ENCODE assay signal across 14 mouse cellular contexts in genomic region chrX:103371221-103371620, GRCm38 (mm10). TPM values are rescaled to one million over a fixed set of nuclear protein-coding genes. Genes with fewer than 3 reads are reported as not detected.
DNase-seq lines count a peak whose midpoint lies in the region; ATAC-seq and TF ChIP-seq lines count a peak whose summit lies in the region.
"Had no signal": no experiment of that assay in that cellular context is flagged by ENCODE, and none has a peak within 500 bp of the region (broad histone marks: within the 10 kb centered on the region; RNA-seq: fewer than 3 reads in every experiment).

No protein-coding gene starts in this region.

- H3K36me3 ChIP-seq in kidney, embryonic 15.5 days = no peaks in the 10 kb centered on the region
- H3K36me3 ChIP-seq in lung, postnatal 0 days (ENCODE audit: insufficient read depth, low read length) = no peaks in the 10 kb centered on the region
- H3K36me3 ChIP-seq in forebrain, embryonic 12.5 days (replicated peaks) = no peaks in the 10 kb centered on the region
- H3K36me3 ChIP-seq: heart, embryonic 15.5 days; limb, embryonic 13.5 days; midbrain, embryonic 12.5 days had no signal

- H3K9ac ChIP-seq in kidney, embryonic 15.5 days = no peak overlapping the region
- H3K9ac ChIP-seq in lung, postnatal 0 days (replicated peaks; ENCODE audit: low read depth) = no peak overlapping the region
- H3K9ac ChIP-seq in forebrain, embryonic 12.5 days = no peak overlapping the region
- H3K9ac ChIP-seq: heart, embryonic 15.5 days; limb, embryonic 13.5 days; midbrain, embryonic 12.5 days had no signal

- no peak overlapping the region for H3K27ac ChIP-seq in kidney, embryonic 15.5 days
- no peak overlapping the region for H3K27ac ChIP-seq in lung, postnatal 0 days (ENCODE audit: low read length)
- no peak overlapping the region for H3K27ac ChIP-seq in forebrain, embryonic 12.5 days
- H3K27ac ChIP-seq: gastrocnemius, adult 2 months; heart, embryonic 15.5 days; limb, embryonic 13.5 days; midbrain, embryonic 12.5 days had no signal

- TF ChIP-seq EP300 in lung, postnatal 0 days (IDR thresholded peaks at IDR 0.05) = no peak

- H3K4me1 ChIP-seq in kidney, embryonic 15.5 days = no peaks in the 10 kb centered on the region
- H3K4me1 ChIP-seq in lung, postnatal 0 days (ENCODE audit: insufficient read depth, low read depth, low read length) = no peaks in the 10 kb centered on the region
- no peaks in the 10 kb centered on the region for H3K4me1 ChIP-seq in forebrain, embryonic 12.5 days
- H3K4me1 ChIP-seq: heart, embryonic 15.5 days; limb, embryonic 13.5 days; midbrain, embryonic 12.5 days had no signal

- peak; percentile 10 to 16 for DNase-seq in kidney, adult 8-10 months
- DNase-seq in CD4-positive, CD25-positive, alpha-beta regulatory T cell, adult 2 months (ENCODE audit: low read depth, low spot score) = peak; percentile 43
- peak; percentile 46 for DNase-seq in ZHBTc4 (ENCODE audit: low read depth, low spot score)
- no peak for DNase-seq in lung, postnatal 0 days (ENCODE audit: low spot score)
- DNase-seq in layer of hippocampus, adult 8-10 months (ENCODE audit: low spot score in 2 of 2) = no peak
- no peak for DNase-seq in left cerebral cortex, postnatal 25 days (ENCODE audit: low spot score in 2 of 2)
- DNase-seq: gastrocnemius, adult 2 months had no signal

- intact Hi-C loops in left cerebral cortex, postnatal 25 days (cut with DNase I) = loop anchor here (5.0 kb wide), 1 partner anchor 99 kb away; no protein-coding TSS in a partner anchor

- 67% methylated on average over 2 of the region's 2 CpGs for WGBS in kidney, embryonic 15.5 days
- WGBS in lung, postnatal 0 days = 56% methylated on average over 2 of the region's 2 CpGs
- WGBS in forebrain, embryonic 12.5 days = 82% methylated on average over 2 of the region's 2 CpGs

- peak; percentile 49 for TF ChIP-seq CTCF in lung, postnatal 0 days (IDR thresholded peaks at IDR 0.05)

- no peak for ATAC-seq in kidney, embryonic 15.5 days (replicated peaks; ENCODE audit: low FRiP score)
- ATAC-seq in lung, postnatal 0 days = no peak
- ATAC-seq in forebrain, embryonic 12.5 days (ENCODE audit: low FRiP score) = no peak

- peaks cover 30% of the 10 kb centered on the region; the same call in 1 of the 2 replicates for H3K27me3 ChIP-seq in kidney, embryonic 15.5 days
- no peaks in the 10 kb centered on the region; the same call in 1 of the 2 replicates for H3K27me3 ChIP-seq in lung, postnatal 0 days (replicated peaks; ENCODE audit: insufficient read depth, low read length)
- peaks cover 25% of the 10 kb centered on the region for H3K27me3 ChIP-seq in forebrain, embryonic 12.5 days

- no peak overlapping the region for H3K4me2 ChIP-seq in kidney, embryonic 15.5 days
- no peak overlapping the region for H3K4me2 ChIP-seq in lung, postnatal 0 days (replicated peaks; ENCODE audit: low read depth, low read length)
- H3K4me2 ChIP-seq in forebrain, embryonic 12.5 days = no peak overlapping the region
- H3K4me2 ChIP-seq: heart, embryonic 15.5 days; limb, embryonic 13.5 days; midbrain, embryonic 12.5 days had no signal

- no peaks in the 10 kb centered on the region for H3K9me3 ChIP-seq in kidney, embryonic 15.5 days (replicated peaks)
- no peaks in the 10 kb centered on the region for H3K9me3 ChIP-seq in lung, postnatal 0 days (ENCODE audit: low read length)
- no peaks in the 10 kb centered on the region for H3K9me3 ChIP-seq in forebrain, embryonic 12.5 days
- H3K9me3 ChIP-seq: heart, embryonic 15.5 days; limb, embryonic 13.5 days; midbrain, embryonic 12.5 days had no signal

- no peak overlapping the region for H3K4me3 ChIP-seq in kidney, embryonic 15.5 days (replicated peaks)
- no peak overlapping the region for H3K4me3 ChIP-seq in lung, postnatal 0 days (ENCODE audit: low read depth, low read length)
- H3K4me3 ChIP-seq in forebrain, embryonic 12.5 days (replicated peaks) = no peak overlapping the region
- H3K4me3 ChIP-seq: gastrocnemius, adult 2 months; heart, embryonic 15.5 days; limb, embryonic 13.5 days; midbrain, embryonic 12.5 days had no signal

RNA-seq across cellular contexts. Expression of gene Chic1, which starts 14.9 kb away (rescaled TPM):
- polyA plus RNA-seq in kidney, embryonic 15.5 days (2015; fragmentation: Nextera tagmentation; extraction: Ambion mirVana) = 3.2 and 3.8 TPM in 2 replicates
- 0.66 and 1.0 TPM in 2 replicates for polyA plus RNA-seq in lung, postnatal 0 days (2015; fragmentation: Nextera tagmentation; extraction: Ambion mirVana)
- total RNA-seq in layer of hippocampus, adult 8-10 months (2022) = 10 to 100 TPM; 18.3 to 24.2 (median 23.2) TPM
- polyA plus RNA-seq in forebrain, embryonic 12.5 days (2016; fragmentation: Nextera tagmentation; extraction: Ambion mirVana) = 8.1 TPM in 2 replicates
- total RNA-seq in left cerebral cortex, postnatal 25 days (2021) = 10 to 100 TPM; 18.6 to 19.0 TPM

RNA-seq across cellular contexts. Expression of gene Tsx, which starts 43.0 kb away (rescaled TPM):
- 0.21 and 0.26 TPM in 2 replicates for polyA plus RNA-seq in kidney, embryonic 15.5 days (2015; fragmentation: Nextera tagmentation; extraction: Ambion mirVana)
- 0.35 and 0.39 TPM in 2 replicates for polyA plus RNA-seq in lung, postnatal 0 days (2015; fragmentation: Nextera tagmentation; extraction: Ambion mirVana)
- total RNA-seq in layer of hippocampus, adult 8-10 months (2022) = under 1 TPM in 1 of 4 experiments, not detected in 3; 0.83 TPM
- polyA plus RNA-seq in forebrain, embryonic 12.5 days (2016; fragmentation: Nextera tagmentation; extraction: Ambion mirVana) = 0.49 TPM in 1 of 2 replicates, not detected in the other
- total RNA-seq in left cerebral cortex, postnatal 25 days (2021) = not detected
- total RNA-seq: gastrocnemius, adult 2 months had no signal

RNA-seq across cellular contexts. Expression of gene Cdx4, which starts 50.0 kb away (rescaled TPM):
- polyA plus RNA-seq in kidney, embryonic 15.5 days (2015; fragmentation: Nextera tagmentation; extraction: Ambion mirVana) = not detected in 2 replicates
- not detected in 2 replicates for polyA plus RNA-seq in lung, postnatal 0 days (2015; fragmentation: Nextera tagmentation; extraction: Ambion mirVana)
- total RNA-seq in layer of hippocampus, adult 8-10 months (2022) = not detected
- polyA plus RNA-seq in forebrain, embryonic 12.5 days (2016; fragmentation: Nextera tagmentation; extraction: Ambion mirVana) = not detected in 2 replicates
- total RNA-seq in left cerebral cortex, postnatal 25 days (2021) = not detected
- total RNA-seq: gastrocnemius, adult 2 months had no signal
- polyA plus RNA-seq: embryonic facial prominence, embryonic 14.5 days; heart, embryonic 15.5 days; large intestine, adult 2 months; limb, embryonic 13.5 days; midbrain, embryonic 12.5 days had no signal

RNA-seq across cellular contexts. Expression of gene Gm26992, which starts 50.6 kb away (rescaled TPM):
- polyA plus RNA-seq in kidney, embryonic 15.5 days (2015; fragmentation: Nextera tagmentation; extraction: Ambion mirVana) = not detected in 2 replicates
- not detected in 2 replicates for polyA plus RNA-seq in lung, postnatal 0 days (2015; fragmentation: Nextera tagmentation; extraction: Ambion mirVana)
- total RNA-seq in layer of hippocampus, adult 8-10 months (2022) = 1 to 10 TPM in 1 of 4 experiments, not detected in 3; 1.4 TPM
- not detected in 2 replicates for polyA plus RNA-seq in forebrain, embryonic 12.5 days (2016; fragmentation: Nextera tagmentation; extraction: Ambion mirVana)
- not detected for total RNA-seq in left cerebral cortex, postnatal 25 days (2021)
- total RNA-seq: gastrocnemius, adult 2 months had no signal
- polyA plus RNA-seq: embryonic facial prominence, embryonic 14.5 days; heart, embryonic 15.5 days; limb, embryonic 13.5 days; midbrain, embryonic 12.5 days had no signal

Comparison
In these comparisons a context has a peak if more than half of its experiments do, and no peak if none do; other contexts are left out.
1. DNase-seq: peak in kidney, adult 8-10 months (2 of 2), CD4-positive, CD25-positive, alpha-beta regulatory T cell, adult 2 months (single experiment) and ZHBTc4 (single experiment); none in lung, postnatal 0 days (single experiment), layer of hippocampus, adult 8-10 months (0 of 2) and left cerebral cortex, postnatal 25 days (0 of 2).